Mouse (Mus musculus): ENCODE results near the gene Trim80. TPM values are rescaled to one million over a fixed set of nuclear protein-coding genes. Genes with fewer than 3 reads are reported as not detected.

The Trim80 gene
- polyA plus RNA-seq, 1 experiment from 2014 or later, result not detected

- ATAC-seq (ENCODE audit: insufficient number of reproducible peaks, low FRiP score, low TSS enrichment, low read depth) (no peak), DNase-seq (ENCODE audit: low spot score) (no peak)
- Histone ChIP-seq H3K9me3 (ENCODE audit: control insufficient read depth, low read length) (no peaks in the 10 kb centered on the region), H3K9ac (ENCODE audit: low read length) (no peak overlapping the region), H3K27ac (replicated peaks; ENCODE audit: low read depth, low read length) (no peak overlapping the region), H3K36me3 (ENCODE audit: control insufficient read depth, insufficient read depth, low read length) (no peaks in the 10 kb centered on the region; the same call in 1 of the 2 replicates), H3K4me3 (ENCODE audit: low read depth, low read length) (no peak overlapping the region), H3K4me2 (ENCODE audit: low read depth, severe bottlenecking) (no peak overlapping the region), H3K4me1 (ENCODE audit: control insufficient read depth, insufficient read depth, low read length) (0 out of 2 replicates have a peak, but pooled peaks cover 2% of the 10 kb centered on the region), H3K27me3 (ENCODE audit: control insufficient read depth, insufficient read depth, low read length) (no peaks in the 10 kb centered on the region)
- WGBS, result 71% methylated on average over 5 of the region's 5 CpGs
These were observed 21.5 kb downstream of the Trim80 start for GRCm38 (mm10) chr11:115461846-115462242.

- Histone ChIP-seq H3K4me1 (ENCODE audit: control insufficient read depth, insufficient read depth, low read length) (0 out of 2 replicates have a peak, but pooled peaks cover 2% of the 10 kb centered on the region), H3K27ac (replicated peaks; ENCODE audit: low read depth, low read length) (no peak within 1 kb of the TSS), H3K36me3 (ENCODE audit: control insufficient read depth, insufficient read depth, low read length) (no peaks in the 10 kb centered on the region; the same call in 1 of the 2 replicates), H3K4me2 (ENCODE audit: low read depth, severe bottlenecking) (no peak within 1 kb of the TSS), H3K9ac (ENCODE audit: low read length) (no peak within 1 kb of the TSS), H3K27me3 (ENCODE audit: control insufficient read depth, insufficient read depth, low read length) (no peaks in the 10 kb centered on the region), H3K4me3 (ENCODE audit: low read depth, low read length) (no peak within 1 kb of the TSS), H3K9me3 (ENCODE audit: control insufficient read depth, low read length) (no peaks in the 10 kb centered on the region)
- ATAC-seq (ENCODE audit: insufficient number of reproducible peaks, low FRiP score, low TSS enrichment, low read depth) (no peak), DNase-seq (ENCODE audit: low spot score) (no peak)
- 71% methylated on average over 16 of the region's 16 CpGs for WGBS
These were observed 22.0 kb downstream of the Trim80 start, which contains the start of gene Slc16a5 for GRCm38 (mm10) chr11:115462243-115462891. TSS of gene Slc16a5 (plus strand) at chr11:115462474.

GRCm38 (mm10) chr11:115463397-115463796 lies 23.1 kb downstream of the Trim80 start:
- Histone ChIP-seq H3K27ac (replicated peaks; ENCODE audit: low read depth, low read length) (no peak overlapping the region), H3K4me1 (ENCODE audit: control insufficient read depth, insufficient read depth, low read length) (0 out of 2 replicates have a peak, but pooled peaks cover 4% of the 10 kb centered on the region), H3K4me2 (ENCODE audit: low read depth, severe bottlenecking) (no peak overlapping the region), H3K27me3 (ENCODE audit: control insufficient read depth, insufficient read depth, low read length) (no peaks in the 10 kb centered on the region), H3K4me3 (ENCODE audit: low read depth, low read length) (no peak overlapping the region), H3K9ac (ENCODE audit: low read length) (no peak overlapping the region), H3K9me3 (ENCODE audit: control insufficient read depth, low read length) (no peaks in the 10 kb centered on the region), H3K36me3 (ENCODE audit: control insufficient read depth, insufficient read depth, low read length) (no peaks in the 10 kb centered on the region; the same call in 1 of the 2 replicates)
- ATAC-seq (ENCODE audit: insufficient number of reproducible peaks, low FRiP score, low TSS enrichment, low read depth) (no peak), DNase-seq (ENCODE audit: low spot score) (no peak)
- whole genome bisulfite sequencing, result 62% methylated on average over 11 of the region's 11 CpGs

- no peak overlapping the region for H3K4me2 ChIP-seq (ENCODE audit: low read depth, severe bottlenecking)
- H3K4me3 ChIP-seq (ENCODE audit: low read depth, low read length), result no peak overlapping the region
- H3K9ac ChIP-seq (ENCODE audit: low read length), result no peak overlapping the region
- no peak for ATAC-seq (ENCODE audit: insufficient number of reproducible peaks, low FRiP score, low TSS enrichment, low read depth)
- DNase-seq (ENCODE audit: low spot score), result no peak
- H3K27ac ChIP-seq (replicated peaks; ENCODE audit: low read depth, low read length), result no peak overlapping the region
- WGBS, result 88% methylated on average over 8 of the region's 8 CpGs
- H3K27me3 ChIP-seq (ENCODE audit: control insufficient read depth, insufficient read depth, low read length), result no peaks in the 10 kb centered on the region
- H3K36me3 ChIP-seq (ENCODE audit: control insufficient read depth, insufficient read depth, low read length), result no peaks in the 10 kb centered on the region; the same call in 1 of the 2 replicates
- H3K9me3 ChIP-seq (ENCODE audit: control insufficient read depth, low read length), result no peaks in the 10 kb centered on the region
- H3K4me1 ChIP-seq (ENCODE audit: control insufficient read depth, insufficient read depth, low read length), result 0 out of 2 replicates have a peak, but pooled peaks cover 4% of the 10 kb centered on the region
These were observed 24.5 kb downstream of the Trim80 start for GRCm38 (mm10) chr11:115464851-115465250.

- DNase-seq (ENCODE audit: low spot score) (peak; percentile 42), ATAC-seq (ENCODE audit: insufficient number of reproducible peaks, low FRiP score, low TSS enrichment, low read depth) (peak; percentile 57; the same call in 1 of the 2 replicates)
- no peak overlapping the region for H3K4me3 ChIP-seq (ENCODE audit: low read depth, low read length)
- no peaks in the 10 kb centered on the region for H3K27me3 ChIP-seq (ENCODE audit: control insufficient read depth, insufficient read depth, low read length)
- no peaks in the 10 kb centered on the region for H3K9me3 ChIP-seq (ENCODE audit: control insufficient read depth, low read length)
- 2% methylated on average over 4 of the region's 4 CpGs for WGBS
- H3K36me3 ChIP-seq (ENCODE audit: control insufficient read depth, insufficient read depth, low read length), result no peaks in the 10 kb centered on the region; the same call in 1 of the 2 replicates
- H3K27ac ChIP-seq (replicated peaks; ENCODE audit: low read depth, low read length), result no peak overlapping the region
- H3K9ac ChIP-seq (ENCODE audit: low read length), result no peak overlapping the region
- H3K4me2 ChIP-seq (ENCODE audit: low read depth, severe bottlenecking), result no peak overlapping the region
- H3K4me1 ChIP-seq (ENCODE audit: control insufficient read depth, insufficient read depth, low read length), result 0 out of 2 replicates have a peak, but pooled peaks cover 4% of the 10 kb centered on the region
These were observed 26.9 kb downstream of the Trim80 start for GRCm38 (mm10) chr11:115467217-115467618.

- Histone ChIP-seq H3K27me3 (ENCODE audit: control insufficient read depth, insufficient read depth, low read length) (no peaks in the 10 kb centered on the region), H3K9ac (ENCODE audit: low read length) (no peak overlapping the region), H3K4me1 (ENCODE audit: control insufficient read depth, insufficient read depth, low read length) (peaks cover 12% of the 10 kb centered on the region), H3K9me3 (ENCODE audit: control insufficient read depth, low read length) (no peaks in the 10 kb centered on the region), H3K4me2 (ENCODE audit: low read depth, severe bottlenecking) (no peak overlapping the region), H3K4me3 (ENCODE audit: low read depth, low read length) (no peak overlapping the region), H3K36me3 (ENCODE audit: control insufficient read depth, insufficient read depth, low read length) (no peaks in the 10 kb centered on the region), H3K27ac (replicated peaks; ENCODE audit: low read depth, low read length) (no peak overlapping the region)
- ATAC-seq (ENCODE audit: insufficient number of reproducible peaks, low FRiP score, low TSS enrichment, low read depth), result no peak
- no peak for DNase-seq (ENCODE audit: low spot score)
- WGBS, result 91% methylated on average over 7 of the region's 7 CpGs
These were observed 31.8 kb downstream of the Trim80 start for GRCm38 (mm10) chr11:115472183-115472582.

GRCm38 (mm10) chr11:115473626-115474275 lies 33.4 kb downstream of the Trim80 start:
- Histone ChIP-seq H3K4me1 (ENCODE audit: control insufficient read depth, insufficient read depth, low read length) (peaks cover 8% of the 10 kb centered on the region), H3K27me3 (ENCODE audit: control insufficient read depth, insufficient read depth, low read length) (no peaks in the 10 kb centered on the region), H3K4me2 (ENCODE audit: low read depth, severe bottlenecking) (peak overlapping the region; percentile 32), H3K27ac (replicated peaks; ENCODE audit: low read depth, low read length) (peak overlapping the region; percentile 56; the same call in 1 of the 2 replicates), H3K36me3 (ENCODE audit: control insufficient read depth, insufficient read depth, low read length) (no peaks in the 10 kb centered on the region), H3K4me3 (ENCODE audit: low read depth, low read length) (no peak overlapping the region; the same call in 1 of the 2 replicates), H3K9me3 (ENCODE audit: control insufficient read depth, low read length) (no peaks in the 10 kb centered on the region), H3K9ac (ENCODE audit: low read length) (peak overlapping the region; percentile 17; the same call in 1 of the 2 replicates)
- DNase-seq (ENCODE audit: low spot score) (peak; percentile 98), ATAC-seq (ENCODE audit: insufficient number of reproducible peaks, low FRiP score, low TSS enrichment, low read depth) (no peak)
- WGBS, result 10% methylated on average over 15 of the region's 15 CpGs

- peak; percentile 95 for DNase-seq (ENCODE audit: low spot score)
- Histone ChIP-seq H3K4me3 (ENCODE audit: low read depth, low read length) (peak within 1 kb of the TSS; percentile 70), H3K9ac (ENCODE audit: low read length) (peak within 1 kb of the TSS; percentile 56), H3K27ac (replicated peaks; ENCODE audit: low read depth, low read length) (no peak within 1 kb of the TSS), H3K9me3 (ENCODE audit: control insufficient read depth, low read length) (no peaks in the 10 kb centered on the region), H3K36me3 (ENCODE audit: control insufficient read depth, insufficient read depth, low read length) (no peaks in the 10 kb centered on the region; the same call in none of the 2 replicates), H3K27me3 (ENCODE audit: control insufficient read depth, insufficient read depth, low read length) (no peaks in the 10 kb centered on the region), H3K4me1 (ENCODE audit: control insufficient read depth, insufficient read depth, low read length) (peaks cover 8% of the 10 kb centered on the region), H3K4me2 (ENCODE audit: low read depth, severe bottlenecking) (peak within 1 kb of the TSS; percentile 71)
- ATAC-seq (ENCODE audit: insufficient number of reproducible peaks, low FRiP score, low TSS enrichment, low read depth), result peak; percentile 89
- WGBS, result 1% methylated on average over 26 of the region's 26 CpGs
These were observed 34.8 kb downstream of the Trim80 start, which contains the start of gene Armc7 for GRCm38 (mm10) chr11:115475025-115475757. TSS of gene Armc7 (plus strand) at chr11:115475667.

Data from limb, embryonic 11.5 days (tissue).